ENCODE assay signal across 8 mouse cellular contexts in genomic region chr4:94476749-94477399, GRCm38 (mm10).
A peak's percentile ranks its signal among the peaks of the same experiment; 100 is the strongest.
DNase-seq lines count a peak whose midpoint lies in the region; ATAC-seq and TF ChIP-seq lines count a peak whose summit lies in the region.

No protein-coding gene starts in this region.

- ATAC-seq in lung, embryonic 15.5 days (ENCODE audit: borderline replicate concordance, extremely low read depth, low FRiP score, low TSS enrichment), result no peak

- H3K27me3 ChIP-seq in heart, embryonic 10.5 days (ENCODE audit: insufficient read depth, poor library complexity, severe bottlenecking), result no peaks in the 10 kb centered on the region
- no peaks in the 10 kb centered on the region for H3K27me3 ChIP-seq in lung, embryonic 15.5 days
- no peaks in the 10 kb centered on the region for H3K27me3 ChIP-seq in hindbrain, embryonic 10.5 days (ENCODE audit: insufficient read depth, poor library complexity, severe bottlenecking)

- no peak overlapping the region for H3K9ac ChIP-seq in lung, embryonic 15.5 days

- TF ChIP-seq POLR2A in bone marrow macrophage, adult 2 months (IDR thresholded peaks at IDR 0.05; ENCODE audit: borderline replicate concordance, low read depth, low read length), result no peak

- no peak for TF ChIP-seq CTCF in bone marrow macrophage, adult 2 months (IDR thresholded peaks at IDR 0.05; ENCODE audit: low read depth, low read length)

- H3K4me3 ChIP-seq in bone marrow macrophage, adult 2 months (ENCODE audit: insufficient read depth, low read length), result peak overlapping the region; percentile 44
- H3K4me3 ChIP-seq in heart, embryonic 10.5 days, result no peak overlapping the region
- H3K4me3 ChIP-seq in lung, embryonic 15.5 days, result no peak overlapping the region
- H3K4me3 ChIP-seq in hindbrain, embryonic 10.5 days, result no peak overlapping the region

- peak overlapping the region; percentile 14; the same call in 1 of the 2 replicates for H3K27ac ChIP-seq in bone marrow macrophage, adult 2 months (ENCODE audit: insufficient read depth, low read depth, low read length)
- 0 out of 2 replicates have a peak overlapping the region, but pooled peaks have one; percentile 18 for H3K27ac ChIP-seq in heart, embryonic 10.5 days
- H3K27ac ChIP-seq in lung, embryonic 15.5 days, result no peak overlapping the region
- H3K27ac ChIP-seq in hindbrain, embryonic 10.5 days, result no peak overlapping the region

- H3K36me3 ChIP-seq in heart, embryonic 10.5 days, result 0 out of 2 replicates have a peak, but pooled peaks cover 2% of the 10 kb centered on the region
- H3K36me3 ChIP-seq in lung, embryonic 15.5 days, result no peaks in the 10 kb centered on the region
- H3K36me3 ChIP-seq in hindbrain, embryonic 10.5 days, result no peaks in the 10 kb centered on the region

- WGBS in heart, embryonic 10.5 days, result 74% methylated on average over 18 of the region's 18 CpGs
- 74% methylated on average over 18 of the region's 18 CpGs for WGBS in lung, embryonic 15.5 days
- 88% methylated on average over 18 of the region's 18 CpGs for WGBS in hindbrain, embryonic 10.5 days

- H3K9me3 ChIP-seq in heart, embryonic 10.5 days, result no peaks in the 10 kb centered on the region
- no peaks in the 10 kb centered on the region for H3K9me3 ChIP-seq in lung, embryonic 15.5 days
- H3K9me3 ChIP-seq in hindbrain, embryonic 10.5 days, result no peaks in the 10 kb centered on the region

- peak; percentile 12 to 24 for DNase-seq in left cerebral cortex, adult 18-20 months (ENCODE audit: low spot score in 2 of 2)
- no peak for DNase-seq in left cerebral cortex, adult 8-10 months (ENCODE audit: low spot score in 2 of 2)
- no peak for DNase-seq in heart, embryonic 10.5 days (ENCODE audit: low spot score)
- no peak for DNase-seq in hindbrain, embryonic 10.5 days (ENCODE audit: low spot score)
- DNase-seq in urinary bladder, adult 2 months (ENCODE audit: low spot score), result no peak
- no peak for DNase-seq in testis, postnatal 10 days (ENCODE audit: low spot score)

- H3K4me2 ChIP-seq in lung, embryonic 15.5 days, result peak overlapping the region; percentile 13; the same call in 1 of the 2 replicates

- H3K4me1 ChIP-seq in bone marrow macrophage, adult 2 months (ENCODE audit: control insufficient read depth, insufficient read depth, low read length), result no peaks in the 10 kb centered on the region
- H3K4me1 ChIP-seq in heart, embryonic 10.5 days, result peaks cover 3% of the 10 kb centered on the region; the same call in 1 of the 2 replicates
- H3K4me1 ChIP-seq in lung, embryonic 15.5 days, result no peaks in the 10 kb centered on the region
- H3K4me1 ChIP-seq in hindbrain, embryonic 10.5 days (replicated peaks), result no peaks in the 10 kb centered on the region

Comparison
In these comparisons a context has a peak if more than half of its experiments do, and no peak if none do; other contexts are left out.
1. DNase-seq: peak in left cerebral cortex, adult 18-20 months (2 of 2); none in left cerebral cortex, adult 8-10 months (0 of 2), heart, embryonic 10.5 days (single experiment), hindbrain, embryonic 10.5 days (single experiment), urinary bladder, adult 2 months (single experiment) and testis, postnatal 10 days (single experiment).
2. H3K27ac ChIP-seq: peak in bone marrow macrophage, adult 2 months (single experiment) and heart, embryonic 10.5 days (single experiment); none in lung, embryonic 15.5 days (single experiment) and hindbrain, embryonic 10.5 days (single experiment).